Mouse (Mus musculus) heart, adult 2 months (tissue): ENCODE measurements around the gene Egln3.

Source experiments
- CTCF ChIP-seq: fragments of 200-600 bp; IDR thresholded peaks from 2 replicates; pipeline ENCODE4 v1.8.1; 2022; ENCODE audit warnings: antibody characterized with exemption, mild to moderate bottlenecking, moderate library complexity
- EP300 ChIP-seq: fragments of 200-500 bp; IDR thresholded peaks from 2 replicates; pipeline ENCODE4 v1.6.1; 2011; ENCODE audit warnings: low read depth, low read length, control low read depth; ENCODE audit not compliant: insufficient read depth

GRCm38 (mm10) chr12:54233794-54234193 lies 30.1 kb upstream of the Egln3 start:
- TF ChIP-seq EP300 (no peak), CTCF (no peak)
